Mouse (Mus musculus): Measurements from ENCODE around the gene Trim69.

DNA sequence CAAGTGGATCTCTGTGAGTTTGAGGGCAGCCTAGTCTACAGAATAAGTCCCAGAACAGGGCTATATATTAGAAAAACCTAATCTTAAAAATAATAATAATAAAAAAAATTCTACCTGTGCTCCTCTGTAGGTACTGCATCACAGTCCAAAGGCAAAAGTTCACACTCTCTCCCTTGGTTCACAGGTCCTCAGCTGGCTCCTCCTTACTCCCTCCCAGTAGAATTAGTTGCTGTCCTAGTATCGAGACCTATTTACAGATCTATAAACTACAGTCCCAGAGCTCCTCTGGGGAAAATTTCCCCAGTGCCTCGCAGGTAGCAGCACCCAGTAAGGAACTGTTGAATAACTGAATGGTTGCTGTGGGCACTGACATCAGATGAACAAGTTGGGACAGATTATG, 19.7 kb upstream of the Trim69 start:
- TF ChIP-seq CTCF (IDR thresholded peaks at IDR 0.05; ENCODE audit: insufficient read depth, low read depth, low read length), result no peak
- no peak for TF ChIP-seq POLR2A (IDR thresholded peaks at IDR 0.05; ENCODE audit: insufficient read depth, low read depth, low read length)

All from olfactory bulb, adult 2 months (tissue).